Mouse (Mus musculus): ENCODE results near the gene Mok.

The Mok gene

GRCm38 (mm10) chr12:110769660-110770297 is 71.0 kb downstream of the Mok start:
- DNase-seq (ENCODE audit: low read depth), result no peak

- DNase-seq (ENCODE audit: low read depth), result no peak
Measured at GRCm38 (mm10) chr12:110768562-110768961, 72.2 kb downstream of the Mok start.

- no peak for DNase-seq (ENCODE audit: low read depth)
Measured at GRCm38 (mm10) chr12:110764531-110764930, 76.2 kb downstream of the Mok start.

- no peak for DNase-seq (ENCODE audit: low read depth)
Measured at GRCm38 (mm10) chr12:110762321-110762720, 78.4 kb downstream of the Mok start.

GRCm38 (mm10) chr12:110758932-110759331 is 81.8 kb downstream of the Mok start:
- no peak for DNase-seq (ENCODE audit: low read depth)

Data from NIH3T3 (cell line).